Mouse (Mus musculus) testis, adult 2 months (tissue): ENCODE results near the gene Naip5. TPM values are rescaled to one million over a fixed set of nuclear protein-coding genes. Genes with fewer than 3 reads are reported as not detected.
"Not testable (repeated sequence)": the region's sequence is repeated elsewhere in the genome, so short reads cannot be mapped to it uniquely, and the experiment has no call there.

Experiments
- H3K27ac ChIP-seq: fragments of 200-500 bp; 2 replicates; pipeline ENCODE4 v1.5.1; 2012; ENCODE audit warnings: low read depth, low read length; ENCODE audit not compliant: control insufficient read depth, insufficient read depth
- H3K27me3 ChIP-seq: fragments of 200-500 bp; 2 replicates; pipeline ENCODE4 v1.6.1; 2012; ENCODE audit warnings: mild to moderate bottlenecking, low read length, moderate library complexity; ENCODE audit not compliant: control insufficient read depth, insufficient read depth
- H3K36me3 ChIP-seq: fragments of 200-500 bp; 2 replicates; pipeline ENCODE4 v1.6.1; 2012; ENCODE audit warnings: mild to moderate bottlenecking, low read length; ENCODE audit not compliant: control insufficient read depth, insufficient read depth
- H3K4me1 ChIP-seq: fragments of 200-500 bp; 2 replicates; pipeline ENCODE4 v1.6.1; 2012; ENCODE audit warnings: low read length; ENCODE audit not compliant: control insufficient read depth, insufficient read depth
- H3K4me3 ChIP-seq: fragments of 200-500 bp; 2 replicates; pipeline ENCODE4 v1.5.1; 2012; ENCODE audit warnings: low read depth, mild to moderate bottlenecking, low read length, moderate library complexity, mixed read lengths; ENCODE audit not compliant: control insufficient read depth
- CTCF ChIP-seq: fragments of 200-500 bp; IDR thresholded peaks from 2 replicates; pipeline ENCODE4 v1.5.1; 2012; ENCODE audit warnings: low read depth, mild to moderate bottlenecking, inconsistent platforms, low read length, moderate library complexity; ENCODE audit not compliant: control insufficient read depth, insufficient read depth, insufficient replicate concordance
- POLR2A ChIP-seq: fragments of 200-500 bp; IDR thresholded peaks from 2 replicates; pipeline ENCODE4 v1.6.1; 2012; ENCODE audit warnings: low read depth, mild to moderate bottlenecking, inconsistent platforms, low read length, moderate library complexity; ENCODE audit not compliant: control insufficient read depth
- polyA plus RNA-seq: library from polyadenylated mRNA; depleted of rRNA; stranded (reverse); fragments of >200 nt; gene quantifications from 2 replicates; pipeline ENCODE4 v1.2.3, GENCODE M21; 2012; rRNA removed

The Naip5 gene
- polyA plus RNA-seq, 1 experiment: 0.26 TPM

GRCm38 (mm10) chr13:100210540-100210939 lies 35.6 kb downstream of the Naip5 start:
- Histone ChIP-seq H3K4me3 (no peak overlapping the region), H3K4me1 (no peaks in the 10 kb centered on the region), H3K36me3 (no peaks in the 10 kb centered on the region), H3K27ac (no peak overlapping the region), H3K27me3 (no peaks in the 10 kb centered on the region)
- TF ChIP-seq POLR2A (no peak), CTCF (no peak)

- no peaks in the 10 kb centered on the region for H3K4me1 ChIP-seq
- TF ChIP-seq POLR2A: no peak
- no peak for TF ChIP-seq CTCF
- no peak overlapping the region for H3K27ac ChIP-seq
- no peak overlapping the region for H3K4me3 ChIP-seq
- no peaks in the 10 kb centered on the region for H3K36me3 ChIP-seq
- no peaks in the 10 kb centered on the region for H3K27me3 ChIP-seq
Observed at GRCm38 (mm10) chr13:100203319-100203718, 42.8 kb downstream of the Naip5 start.

- not testable (repeated sequence) for H3K27me3 ChIP-seq, H3K27ac ChIP-seq, H3K4me3 ChIP-seq, H3K4me1 ChIP-seq, H3K36me3 ChIP-seq
Observed at GRCm38 (mm10) chr13:100201659-100202333, 44.3 kb downstream of the Naip5 start, which contains the start of gene Naip2. Gene Naip2 (minus strand): TSS chr13:100202092.

- Histone ChIP-seq H3K4me3 (no peak overlapping the region), H3K27me3 (no peaks in the 10 kb centered on the region), H3K36me3 (no peaks in the 10 kb centered on the region), H3K4me1 (no peaks in the 10 kb centered on the region), H3K27ac (no peak overlapping the region)
- TF ChIP-seq CTCF (no peak), POLR2A (no peak)
Observed at GRCm38 (mm10) chr13:100200778-100201177, 45.3 kb downstream of the Naip5 start.

GRCm38 (mm10) chr13:100195421-100195820 lies 50.7 kb downstream of the Naip5 start:
- TF ChIP-seq CTCF (no peak), POLR2A (no peak)
- H3K4me3 ChIP-seq: no peak overlapping the region
- no peaks in the 10 kb centered on the region for H3K36me3 ChIP-seq
- no peaks in the 10 kb centered on the region for H3K4me1 ChIP-seq
- no peak overlapping the region for H3K27ac ChIP-seq
- H3K27me3 ChIP-seq: no peaks in the 10 kb centered on the region

GRCm38 (mm10) chr13:100183111-100183510 lies 63.0 kb downstream of the Naip5 start:
- not testable (repeated sequence) for H3K4me1 ChIP-seq, H3K27me3 ChIP-seq, H3K4me3 ChIP-seq, H3K36me3 ChIP-seq, H3K27ac ChIP-seq

GRCm38 (mm10) chr13:100174360-100174759 lies 71.8 kb downstream of the Naip5 start:
- not testable (repeated sequence) for H3K27ac ChIP-seq, H3K4me1 ChIP-seq, H3K4me3 ChIP-seq, H3K27me3 ChIP-seq, H3K36me3 ChIP-seq

GRCm38 (mm10) chr13:100166378-100166777 lies 79.7 kb downstream of the Naip5 start:
- H3K27ac ChIP-seq, H3K4me3 ChIP-seq, H3K4me1 ChIP-seq, H3K27me3 ChIP-seq, H3K36me3 ChIP-seq: not testable (repeated sequence)

GRCm38 (mm10) chr13:100162467-100162866 lies 83.7 kb downstream of the Naip5 start:
- H3K4me1 ChIP-seq, H3K4me3 ChIP-seq, H3K27ac ChIP-seq, H3K36me3 ChIP-seq, H3K27me3 ChIP-seq: not testable (repeated sequence)

Other genes with a start within 250 kb of the Naip5 start
- gene Mccc2, start 230.7 kb downstream of the Naip5 start, polyA plus RNA-seq: 12.3 and 13.4 TPM in 2 replicates
- gene Bdp1, start 142.3 kb downstream of the Naip5 start, polyA plus RNA-seq: 1.4 and 2.0 TPM in 2 replicates
- gene Serf1, start 138.3 kb downstream of the Naip5 start, polyA plus RNA-seq: 618 and 898 TPM in 2 replicates
- gene Smn1, start 121.5 kb downstream of the Naip5 start, polyA plus RNA-seq: 17.5 and 19.0 TPM in 2 replicates
- 0.10 and 0.12 TPM in 2 replicates for gene Naip2, start 44.2 kb downstream of the Naip5 start, polyA plus RNA-seq
- 0.30 and 0.32 TPM in 2 replicates for gene Naip6, start 71.4 kb upstream of the Naip5 start, polyA plus RNA-seq
- gene Naip1, start 206.5 kb upstream of the Naip5 start, polyA plus RNA-seq: 0.09 and 0.13 TPM in 2 replicates
- gene Gtf2h2, start 246.3 kb upstream of the Naip5 start, polyA plus RNA-seq: 17.9 and 21.6 TPM in 2 replicates